ENCODE assay signal across 8 mouse cellular contexts in the genomic region with DNA sequence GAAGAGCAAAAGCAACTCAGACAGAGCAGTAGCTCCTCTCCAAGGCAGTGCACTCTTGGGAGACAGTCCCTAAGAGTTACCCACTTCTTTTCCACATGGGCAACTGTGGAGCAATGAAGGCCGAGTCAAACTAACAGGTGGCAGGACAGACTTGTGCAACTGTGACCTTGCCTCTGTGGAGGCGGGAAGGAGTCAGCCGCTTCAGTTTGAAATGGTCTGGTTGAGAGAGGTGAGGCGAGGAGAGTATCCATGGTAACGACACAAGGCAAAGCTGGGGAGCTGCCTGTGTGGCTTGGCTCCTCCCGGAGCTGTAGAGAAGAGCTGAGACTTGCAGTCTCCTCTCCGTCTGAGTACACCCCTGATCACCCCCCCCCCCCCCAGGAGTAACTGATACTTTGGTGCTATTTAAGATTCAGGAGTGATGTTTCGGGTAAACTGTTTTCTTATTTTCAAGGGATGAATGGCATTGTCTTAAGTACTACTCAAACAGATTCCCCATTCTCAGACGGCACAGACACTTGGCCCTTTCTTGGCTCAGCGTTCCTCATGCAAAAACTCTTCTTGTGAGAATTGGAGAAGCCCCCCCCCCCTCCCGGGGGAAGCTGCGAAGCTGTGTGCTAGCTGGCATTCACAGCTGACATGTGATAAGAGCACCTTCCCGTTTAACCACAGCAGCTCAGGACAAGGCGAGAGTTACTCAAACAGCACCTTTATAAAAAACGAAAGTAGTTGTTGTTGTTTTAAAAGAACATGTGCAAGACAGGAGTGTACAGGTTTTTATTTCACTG. TPM values are rescaled to one million over a fixed set of nuclear protein-coding genes. Genes with fewer than 3 reads are reported as not detected.
DNase-seq lines count a peak whose midpoint lies in the region; ATAC-seq lines count a peak whose summit lies in the region.

No protein-coding gene starts in this region.

- no peak overlapping the region for H3K4me3 ChIP-seq in embryonic facial prominence, embryonic 14.5 days (ENCODE audit: low read depth, low read length)
- no peak overlapping the region for H3K4me3 ChIP-seq in limb, embryonic 12.5 days (replicated peaks)

- peak overlapping the region; percentile 15; the same call in 1 of the 2 replicates for H3K4me2 ChIP-seq in embryonic facial prominence, embryonic 14.5 days (ENCODE audit: low read depth, low read length)
- no peak overlapping the region for H3K4me2 ChIP-seq in limb, embryonic 12.5 days

- H3K4me1 ChIP-seq in embryonic facial prominence, embryonic 14.5 days (ENCODE audit: control insufficient read depth, insufficient read depth, low read length) = peaks cover 5% of the 10 kb centered on the region; the same call in 1 of the 2 replicates
- peaks cover 11% of the 10 kb centered on the region for H3K4me1 ChIP-seq in limb, embryonic 12.5 days (replicated peaks)

- no peaks in the 10 kb centered on the region for H3K36me3 ChIP-seq in embryonic facial prominence, embryonic 14.5 days (ENCODE audit: control insufficient read depth, insufficient read depth, low read length)
- H3K36me3 ChIP-seq in limb, embryonic 12.5 days = no peaks in the 10 kb centered on the region

- no peak overlapping the region for H3K9ac ChIP-seq in embryonic facial prominence, embryonic 14.5 days (ENCODE audit: low read depth, low read length)
- no peak overlapping the region for H3K9ac ChIP-seq in limb, embryonic 12.5 days (replicated peaks)

- H3K9me3 ChIP-seq in embryonic facial prominence, embryonic 14.5 days (ENCODE audit: control insufficient read depth, low read length) = no peaks in the 10 kb centered on the region
- no peaks in the 10 kb centered on the region for H3K9me3 ChIP-seq in limb, embryonic 12.5 days

- H3K27ac ChIP-seq in embryonic facial prominence, embryonic 14.5 days (replicated peaks; ENCODE audit: low read depth, low read length) = no peak overlapping the region
- no peak overlapping the region for H3K27ac ChIP-seq in limb, embryonic 12.5 days

- H3K27me3 ChIP-seq in embryonic facial prominence, embryonic 14.5 days (replicated peaks; ENCODE audit: control insufficient read depth, insufficient read depth, low read length) = no peaks in the 10 kb centered on the region
- H3K27me3 ChIP-seq in limb, embryonic 12.5 days = no peaks in the 10 kb centered on the region

- 13% methylated on average over 15 of the region's 15 CpGs for WGBS in embryonic facial prominence, embryonic 14.5 days
- WGBS in limb, embryonic 12.5 days = 18% methylated on average over 15 of the region's 15 CpGs

- peak; percentile 86 for ATAC-seq in embryonic facial prominence, embryonic 14.5 days (ENCODE audit: low read depth)
- 0 out of 2 replicates have a peak, but pooled peaks have one; percentile 37 for ATAC-seq in limb, embryonic 12.5 days (ENCODE audit: insufficient number of reproducible peaks, insufficient read depth, low FRiP score, low TSS enrichment, low read depth)
- no peak for ATAC-seq in monocyte, adult 5-6 weeks (replicated peaks; ENCODE audit: insufficient number of reproducible peaks, low FRiP score, low TSS enrichment, poor library complexity, severe bottlenecking)

- DNase-seq in layer of hippocampus, postnatal 36 days = peak; percentile 7 to 17
- DNase-seq in layer of hippocampus, postnatal 14 days (ENCODE audit: low spot score in 2 of 2) = no peak
- DNase-seq in ZHBTc4 (ENCODE audit: low read depth, low spot score) = peak; percentile 61
- peak; percentile 56 for DNase-seq in embryonic facial prominence, embryonic 14.5 days (ENCODE audit: low spot score)
- DNase-seq in adipocyte (ENCODE audit: low spot score) = no peak
- DNase-seq in layer of hippocampus, adult 9-10 months (ENCODE audit: low spot score) = no peak

RNA-seq across cellular contexts. Expression of gene Chst1, which starts 54.9 kb away (rescaled TPM):
- total RNA-seq in layer of hippocampus, postnatal 36 days (2021) = 100 to 1,000 TPM; 267 to 302 TPM
- total RNA-seq in layer of hippocampus, postnatal 14 days (2021) = 100 to 1,000 TPM; 201 to 212 TPM
- polyA plus RNA-seq in embryonic facial prominence, embryonic 14.5 days (2014; fragmentation: Nextera tagmentation; extraction: Ambion mirVana) = 8.6 and 9.1 TPM in 2 replicates
- polyA plus RNA-seq in limb, embryonic 12.5 days (2016; fragmentation: Nextera tagmentation; extraction: Ambion mirVana) = 5.8 TPM in 2 replicates
- total RNA-seq in monocyte, adult 5-6 weeks (2017) = 0.19 to 0.86 TPM (median 0.21 TPM) in 3 replicates

Comparison
In these comparisons a context has a peak if more than half of its experiments do, and no peak if none do; other contexts are left out.
1. DNase-seq: peak in layer of hippocampus, postnatal 36 days (2 of 2), ZHBTc4 (single experiment) and embryonic facial prominence, embryonic 14.5 days (single experiment); none in layer of hippocampus, postnatal 14 days (0 of 2), adipocyte (single experiment) and layer of hippocampus, adult 9-10 months (single experiment).
2. RNA of gene Chst1, which starts 54.9 kb away (total RNA-seq): 267 to 302 TPM in layer of hippocampus, postnatal 36 days and 201 to 212 TPM in layer of hippocampus, postnatal 14 days; 0.19 to 0.86 TPM in monocyte, adult 5-6 weeks; every median in the first group is over 100 times any median in the second.